Mouse (Mus musculus) CD4-positive helper T cell, adult 2 months (primary cell): Measurements from ENCODE around the gene Gm10320.

Source experiments
- DNase-seq: peaks from one replicate; pipeline ENCODE4 v3.0.0-alpha.2; 2012; ENCODE audit warnings: low read depth, missing footprints, low spot score

Gene Gm10320

GRCm38 (mm10) chr13:98469916-98470315 is 21.9 kb downstream of the Gm10320 start:
- no peak for DNase-seq

- no peak for DNase-seq
These were observed 30.3 kb downstream of the Gm10320 start for GRCm38 (mm10) chr13:98461467-98461866.

- DNase-seq: no peak
These were observed 35.4 kb downstream of the Gm10320 start for GRCm38 (mm10) chr13:98456398-98456797.

GRCm38 (mm10) chr13:98455646-98456045 is 36.2 kb downstream of the Gm10320 start:
- no peak for DNase-seq

GRCm38 (mm10) chr13:98454224-98454967 is 37.4 kb downstream of the Gm10320 start:
- DNase-seq: no peak

GRCm38 (mm10) chr13:98453146-98453545 is 38.7 kb downstream of the Gm10320 start:
- no peak for DNase-seq

- no peak for DNase-seq
These were observed 43.1 kb downstream of the Gm10320 start for GRCm38 (mm10) chr13:98448696-98449095.

GRCm38 (mm10) chr13:98447741-98448140 is 44.1 kb downstream of the Gm10320 start:
- DNase-seq: no peak

- no peak for DNase-seq
These were observed 46.2 kb downstream of the Gm10320 start for GRCm38 (mm10) chr13:98445391-98446125.

- no peak for DNase-seq
These were observed 50.8 kb downstream of the Gm10320 start for GRCm38 (mm10) chr13:98441001-98441400.

GRCm38 (mm10) chr13:98440293-98440952 is 51.4 kb downstream of the Gm10320 start:
- no peak for DNase-seq
